Mouse (Mus musculus): ENCODE data around the gene Nagpa.

DNA sequence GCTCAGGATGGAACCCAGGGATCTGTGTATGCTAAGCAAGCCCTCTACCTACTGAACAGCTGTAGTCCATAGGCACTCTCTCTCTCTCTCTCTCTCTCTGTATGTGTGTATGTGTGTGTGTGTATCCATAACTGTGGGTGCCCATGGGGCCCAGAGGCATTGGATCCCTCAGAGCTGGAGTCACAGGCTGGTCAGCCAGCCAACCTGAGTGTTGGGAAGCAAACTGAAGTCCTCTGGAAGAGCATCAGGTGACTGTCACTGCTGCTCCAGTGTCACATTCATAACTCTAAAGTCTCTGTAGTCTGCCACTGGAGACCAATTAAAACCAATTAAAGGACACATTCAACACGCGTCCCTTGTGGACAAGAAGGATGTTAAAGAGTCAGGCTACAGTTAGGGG is 47.3 kb downstream of the Nagpa start:
- TF ChIP-seq EP300 (IDR thresholded peaks at IDR 0.05; ENCODE audit: low read depth) (no peak), CTCF (IDR thresholded peaks at IDR 0.05; ENCODE audit: low read depth) (no peak)
